Mouse (Mus musculus) midbrain, embryonic 13.5 days (tissue): ENCODE data around the gene Chtf18. TPM values are rescaled to one million over a fixed set of nuclear protein-coding genes. Genes with fewer than 3 reads are reported as not detected.
A peak's percentile ranks its signal among the peaks of the same experiment; 100 is the strongest.

Source experiments
- ATAC-seq: fragments of 200-750 bp; cut with Nextera tagmentation; 2 replicates; pipeline ENCODE4 v1.8.0; 2017; ENCODE audit warnings: mild to moderate bottlenecking, moderate TSS enrichment, moderate library complexity
- H3K27ac ChIP-seq: fragments of 300-500 bp; sonication (generic); 2 replicates; pipeline ENCODE4 v1.5.1; 2015; ENCODE audit warnings: inconsistent platforms, mild to moderate bottlenecking, moderate library complexity
- H3K27me3 ChIP-seq: fragments of 300-500 bp; sonication (generic); 2 replicates; pipeline ENCODE4 v1.6.1; 2015; ENCODE audit warnings: mild to moderate bottlenecking, inconsistent platforms
- H3K36me3 ChIP-seq: fragments of 300-500 bp; sonication (generic); 2 replicates; pipeline ENCODE4 v1.6.1; 2015; ENCODE audit warnings: mild to moderate bottlenecking, inconsistent platforms
- H3K4me1 ChIP-seq: fragments of 300-500 bp; sonication (generic); replicated peaks from 2 replicates; pipeline ENCODE4 v1.6.1; 2015; ENCODE audit warnings: inconsistent platforms
- H3K4me2 ChIP-seq: fragments of 300-500 bp; sonication (generic); replicated peaks from 2 replicates; pipeline ENCODE4 v1.6.1; 2015; ENCODE audit warnings: moderate library complexity, mild to moderate bottlenecking, inconsistent platforms
- H3K4me3 ChIP-seq: fragments of 300-500 bp; sonication (generic); replicated peaks from 2 replicates; pipeline ENCODE4 v1.5.1; 2015; ENCODE audit warnings: mild to moderate bottlenecking, inconsistent platforms
- H3K9ac ChIP-seq: fragments of 300-500 bp; sonication (generic); replicated peaks from 2 replicates; pipeline ENCODE4 v1.6.1; 2015; ENCODE audit warnings: mild to moderate bottlenecking, inconsistent platforms
- H3K9me3 ChIP-seq: fragments of 300-500 bp; sonication (generic); 2 replicates; pipeline ENCODE4 v1.6.1; 2016; ENCODE audit warnings: mild to moderate bottlenecking, inconsistent platforms
- WGBS: fragments of 180-500 bp; shearing (Covaris S2); methylation state at CpG from one replicate; pipeline ENCODE4 v1.1.7; 2015; 5-methylcytosine and 5-hydroxymethylcytosine counted together
- microRNA-seq: library from miRNA; unstranded; fragments of <30 nt; microRNA quantifications from one replicate; pipeline ENCODE4, GENCODE M21; 2016
- polyA plus RNA-seq: library from polyadenylated mRNA; unstranded; fragments of >200 nt; fragmentation: Nextera tagmentation; extraction: Ambion mirVana; gene quantifications from 2 replicates; pipeline ENCODE4 v1.2.1, GENCODE M21; 2015

Gene Chtf18
- polyA plus RNA-seq, 1 experiment from 2014 or later: 12.8 TPM

- no peaks in the 10 kb centered on the region for H3K4me1 ChIP-seq
- peaks cover 4% of the 10 kb centered on the region; the same call in 1 of the 2 replicates for H3K27me3 ChIP-seq
- ATAC-seq: no peak
- no peaks in the 10 kb centered on the region for H3K36me3 ChIP-seq
- H3K9ac ChIP-seq: no peak overlapping the region
- no peak overlapping the region for H3K4me2 ChIP-seq
- H3K9me3 ChIP-seq: no peaks in the 10 kb centered on the region
- H3K27ac ChIP-seq: no peak overlapping the region
- H3K4me3 ChIP-seq: no peak overlapping the region
- WGBS: 58% methylated on average over 9 of the region's 9 CpGs
Measured at GRCm38 (mm10) chr17:25700863-25701496, 26.2 kb downstream of the Chtf18 start.

GRCm38 (mm10) chr17:25698446-25698845 lies 28.8 kb downstream of the Chtf18 start:
- Histone ChIP-seq H3K27me3 (peaks cover 4% of the 10 kb centered on the region; the same call in 1 of the 2 replicates), H3K27ac (no peak overlapping the region), H3K9ac (no peak overlapping the region), H3K4me1 (no peaks in the 10 kb centered on the region), H3K36me3 (no peaks in the 10 kb centered on the region), H3K9me3 (no peaks in the 10 kb centered on the region), H3K4me2 (no peak overlapping the region), H3K4me3 (no peak overlapping the region)
- 9% methylated on average over 7 of the region's 7 CpGs for WGBS
- peak; percentile 55; the same call in 1 of the 2 replicates for ATAC-seq

- H3K4me2 ChIP-seq: no peak overlapping the region
- H3K36me3 ChIP-seq: no peaks in the 10 kb centered on the region
- H3K27ac ChIP-seq: no peak overlapping the region
- no peak for ATAC-seq
- H3K9me3 ChIP-seq: no peaks in the 10 kb centered on the region
- no peaks in the 10 kb centered on the region for H3K4me1 ChIP-seq
- WGBS: 36% methylated on average over 1 of the region's 1 CpGs
- no peak overlapping the region for H3K9ac ChIP-seq
- H3K27me3 ChIP-seq: peaks cover 4% of the 10 kb centered on the region; the same call in 1 of the 2 replicates
- no peak overlapping the region for H3K4me3 ChIP-seq
Measured at GRCm38 (mm10) chr17:25696263-25696662, 31.0 kb downstream of the Chtf18 start.

GRCm38 (mm10) chr17:25688922-25689321 lies 38.3 kb downstream of the Chtf18 start:
- Histone ChIP-seq H3K4me1 (peaks cover 7% of the 10 kb centered on the region), H3K36me3 (no peaks in the 10 kb centered on the region), H3K27ac (no peak overlapping the region), H3K4me2 (no peak overlapping the region), H3K27me3 (0 out of 2 replicates have a peak, but pooled peaks cover 4% of the 10 kb centered on the region), H3K4me3 (no peak overlapping the region), H3K9ac (no peak overlapping the region), H3K9me3 (no peaks in the 10 kb centered on the region)
- 79% methylated on average over 4 of the region's 4 CpGs for WGBS
- no peak for ATAC-seq

- H3K4me1 ChIP-seq: peaks cover 7% of the 10 kb centered on the region
- no peak overlapping the region for H3K4me3 ChIP-seq
- WGBS: 49% methylated on average over 7 of the region's 7 CpGs
- no peak overlapping the region for H3K4me2 ChIP-seq
- H3K27me3 ChIP-seq: 0 out of 2 replicates have a peak, but pooled peaks cover 4% of the 10 kb centered on the region
- H3K9ac ChIP-seq: no peak overlapping the region
- no peak for ATAC-seq
- H3K27ac ChIP-seq: no peak overlapping the region
- H3K9me3 ChIP-seq: no peaks in the 10 kb centered on the region
- H3K36me3 ChIP-seq: no peaks in the 10 kb centered on the region
Measured at GRCm38 (mm10) chr17:25686323-25686722, 40.9 kb downstream of the Chtf18 start.

- Histone ChIP-seq H3K27me3 (0 out of 2 replicates have a peak, but pooled peaks cover 4% of the 10 kb centered on the region), H3K36me3 (no peaks in the 10 kb centered on the region), H3K4me1 (peaks cover 20% of the 10 kb centered on the region), H3K9ac (no peak overlapping the region), H3K4me3 (no peak overlapping the region), H3K9me3 (no peaks in the 10 kb centered on the region), H3K27ac (no peak overlapping the region), H3K4me2 (no peak overlapping the region)
- no peak for ATAC-seq
- WGBS: 84% methylated on average over 4 of the region's 4 CpGs
Measured at GRCm38 (mm10) chr17:25681636-25682035, 45.6 kb downstream of the Chtf18 start.

GRCm38 (mm10) chr17:25679818-25680217 lies 47.4 kb downstream of the Chtf18 start:
- Histone ChIP-seq H3K4me1 (peaks cover 20% of the 10 kb centered on the region), H3K36me3 (no peaks in the 10 kb centered on the region), H3K4me2 (peak overlapping the region; percentile 27; the same call in 1 of the 2 replicates), H3K27ac (peak overlapping the region; percentile 35; the same call in 1 of the 2 replicates), H3K9me3 (no peaks in the 10 kb centered on the region), H3K9ac (no peak overlapping the region), H3K27me3 (no peaks in the 10 kb centered on the region), H3K4me3 (no peak overlapping the region)
- ATAC-seq: no peak
- WGBS: 2% methylated on average over 5 of the region's 5 CpGs

- H3K36me3 ChIP-seq: no peaks in the 10 kb centered on the region
- WGBS: 52% methylated on average over 6 of the region's 6 CpGs
- peaks cover 20% of the 10 kb centered on the region for H3K4me1 ChIP-seq
- H3K4me2 ChIP-seq: no peak overlapping the region
- H3K27me3 ChIP-seq: no peaks in the 10 kb centered on the region
- no peak overlapping the region for H3K27ac ChIP-seq
- no peaks in the 10 kb centered on the region for H3K9me3 ChIP-seq
- no peak overlapping the region for H3K9ac ChIP-seq
- no peak overlapping the region for H3K4me3 ChIP-seq
- ATAC-seq: no peak
Measured at GRCm38 (mm10) chr17:25677969-25678368, 49.2 kb downstream of the Chtf18 start.

GRCm38 (mm10) chr17:25672982-25673381 lies 54.2 kb downstream of the Chtf18 start:
- no peak for ATAC-seq

More at GRCm38 (mm10) chr17:25672982-25673381, 54.2 kb downstream of the Chtf18 start:
- no peaks in the 10 kb centered on the region for H3K9me3 ChIP-seq
- H3K9ac ChIP-seq: no peak overlapping the region
- no peaks in the 10 kb centered on the region for H3K36me3 ChIP-seq
- peaks cover 23% of the 10 kb centered on the region for H3K4me1 ChIP-seq
- no peak overlapping the region for H3K27ac ChIP-seq
- H3K4me2 ChIP-seq: no peak overlapping the region
- H3K27me3 ChIP-seq: no peaks in the 10 kb centered on the region
- H3K4me3 ChIP-seq: no peak overlapping the region

Small RNAs within 50 kb of the gene (microRNA-seq; reads per million reads assigned to microRNA genes)
- gene Gm25083: not detected

Other genes starting within 250 kb of the Chtf18 start
- gene Sstr5, start 230.1 kb downstream of the Chtf18 start, polyA plus RNA-seq: 0.15 and 0.24 TPM in 2 replicates
- gene Sox8, start 156.7 kb downstream of the Chtf18 start, polyA plus RNA-seq: 5.2 and 7.9 TPM in 2 replicates
- gene Lmf1, start 148.3 kb downstream of the Chtf18 start, polyA plus RNA-seq: 20.6 and 22.9 TPM in 2 replicates
- 0.73 and 0.78 TPM in 2 replicates for gene Gng13, start 10.2 kb downstream of the Chtf18 start, polyA plus RNA-seq
- gene Rpusd1, start 251 bp upstream of the Chtf18 start, polyA plus RNA-seq: 23.2 and 24.1 TPM in 2 replicates
- gene Mslnl, start 8.6 kb upstream of the Chtf18 start, polyA plus RNA-seq: not detected in 2 replicates
- not detected in 2 replicates for gene Msln, start 27.0 kb upstream of the Chtf18 start, polyA plus RNA-seq
- gene Narfl, start 46.4 kb upstream of the Chtf18 start, polyA plus RNA-seq: 28.0 and 29.6 TPM in 2 replicates
- 137 and 157 TPM in 2 replicates for gene Haghl, start 58.3 kb upstream of the Chtf18 start, polyA plus RNA-seq
- 0.31 and 0.42 TPM in 2 replicates for gene Ccdc78, start 59.2 kb upstream of the Chtf18 start, polyA plus RNA-seq
- 89.8 and 93.0 TPM in 2 replicates for gene Fam173a, start 65.5 kb upstream of the Chtf18 start, polyA plus RNA-seq
- gene AC134908.4, start 68.2 kb upstream of the Chtf18 start, polyA plus RNA-seq: not detected in 2 replicates
- 32.1 and 36.6 TPM in 2 replicates for gene Metrn, start 69.7 kb upstream of the Chtf18 start, polyA plus RNA-seq
- 32.4 and 35.2 TPM in 2 replicates for gene Fbxl16, start 81.7 kb upstream of the Chtf18 start, polyA plus RNA-seq
- gene Wdr24, start 96.2 kb upstream of the Chtf18 start, polyA plus RNA-seq: 31.1 and 31.2 TPM in 2 replicates
- 72.8 and 74.6 TPM in 2 replicates for gene Jmjd8, start 101.4 kb upstream of the Chtf18 start, polyA plus RNA-seq
- gene Stub1, start 106.0 kb upstream of the Chtf18 start, polyA plus RNA-seq: 314 and 316 TPM in 2 replicates
- 17.3 and 18.1 TPM in 2 replicates for gene Rhbdl1, start 109.9 kb upstream of the Chtf18 start, polyA plus RNA-seq
- 7.5 and 8.0 TPM in 2 replicates for gene Gm20683, start 114.3 kb upstream of the Chtf18 start, polyA plus RNA-seq
- 15.6 and 16.4 TPM in 2 replicates for gene Rhot2, start 117.4 kb upstream of the Chtf18 start, polyA plus RNA-seq
- gene Wdr90, start 134.1 kb upstream of the Chtf18 start, polyA plus RNA-seq: 20.1 and 22.4 TPM in 2 replicates
- 8.0 and 10.4 TPM in 2 replicates for gene Mcrip2, start 141.3 kb upstream of the Chtf18 start, polyA plus RNA-seq
- gene Mettl26, start 147.7 kb upstream of the Chtf18 start, polyA plus RNA-seq: 69.7 and 75.4 TPM in 2 replicates
- gene Wfikkn1, start 153.4 kb upstream of the Chtf18 start, polyA plus RNA-seq: 0.61 and 0.70 TPM in 2 replicates
- gene Rab40c, start 192.3 kb upstream of the Chtf18 start, polyA plus RNA-seq: 44.3 and 47.1 TPM in 2 replicates
- 56.9 and 58.0 TPM in 2 replicates for gene Pigq, start 217.5 kb upstream of the Chtf18 start, polyA plus RNA-seq
- 0.12 TPM in 1 of 2 replicates, not detected in the other for gene Nhlrc4, start 217.5 kb upstream of the Chtf18 start, polyA plus RNA-seq
- gene A930017K11Rik, start 225.1 kb upstream of the Chtf18 start, polyA plus RNA-seq: 0.48 and 0.62 TPM in 2 replicates